In genomic region chr11:88251972-88252766, GRCm38 (mm10) we compare ENCODE assay signal across 8 mouse cellular contexts. TPM values are rescaled to one million over a fixed set of nuclear protein-coding genes. Genes with fewer than 3 reads are reported as not detected.
DNase-seq lines count a peak whose midpoint lies in the region; ATAC-seq and TF ChIP-seq lines count a peak whose summit lies in the region.

No protein-coding gene starts in this region.

- 11% methylated on average over 22 of the region's 22 CpGs for WGBS in embryonic facial prominence, embryonic 15.5 days
- WGBS in heart, embryonic 10.5 days, result 13% methylated on average over 22 of the region's 22 CpGs
- 16% methylated on average over 22 of the region's 22 CpGs for WGBS in kidney, embryonic 14.5 days
- 14% methylated on average over 22 of the region's 22 CpGs for WGBS in limb, embryonic 14.5 days
- 14% methylated on average over 22 of the region's 22 CpGs for WGBS in midbrain, postnatal 0 days
- 24% methylated on average over 22 of the region's 22 CpGs for whole genome bisulfite sequencing in spleen, adult 2 months

- 0 out of 2 replicates have a peak overlapping the region, but pooled peaks have one; percentile 4 for H3K4me3 ChIP-seq in embryonic facial prominence, embryonic 15.5 days (replicated peaks)
- peak overlapping the region; percentile 44 for H3K4me3 ChIP-seq in heart, embryonic 10.5 days
- H3K4me3 ChIP-seq in kidney, embryonic 14.5 days (ENCODE audit: low read length), result 0 out of 2 replicates have a peak overlapping the region, but pooled peaks have one; percentile 12
- peak overlapping the region; percentile 14; the same call in 1 of the 2 replicates for H3K4me3 ChIP-seq in limb, embryonic 14.5 days (replicated peaks; ENCODE audit: low read length)
- H3K4me3 ChIP-seq in midbrain, postnatal 0 days (ENCODE audit: low read depth, low read length), result no peak overlapping the region
- H3K4me3 ChIP-seq in spleen, adult 2 months (ENCODE audit: extremely low read depth, insufficient read depth, insufficient read length), result no peak overlapping the region

- no peak overlapping the region for H3K9ac ChIP-seq in embryonic facial prominence, embryonic 15.5 days
- H3K9ac ChIP-seq in kidney, embryonic 14.5 days (ENCODE audit: low read depth, low read length), result no peak overlapping the region
- no peak overlapping the region for H3K9ac ChIP-seq in limb, embryonic 14.5 days (ENCODE audit: low read depth, low read length, severe bottlenecking)
- 0 out of 2 replicates have a peak overlapping the region, but pooled peaks have one; percentile 13 for H3K9ac ChIP-seq in midbrain, postnatal 0 days (replicated peaks; ENCODE audit: low read length, poor library complexity, severe bottlenecking)

- H3K27ac ChIP-seq in embryonic facial prominence, embryonic 15.5 days (replicated peaks), result no peak overlapping the region
- peak overlapping the region; percentile 71; the same call in 1 of the 2 replicates for H3K27ac ChIP-seq in heart, embryonic 10.5 days
- no peak overlapping the region for H3K27ac ChIP-seq in kidney, embryonic 14.5 days (ENCODE audit: low read depth, low read length)
- H3K27ac ChIP-seq in limb, embryonic 14.5 days (replicated peaks; ENCODE audit: low read depth, low read length), result no peak overlapping the region
- no peak overlapping the region for H3K27ac ChIP-seq in midbrain, postnatal 0 days (ENCODE audit: low read depth, low read length)
- H3K27ac ChIP-seq in spleen, adult 2 months (ENCODE audit: insufficient read depth, low read length), result no peak overlapping the region

- TF ChIP-seq CTCF in midbrain, postnatal 0 days (IDR thresholded peaks at IDR 0.05), result peak; percentile 98
- TF ChIP-seq CTCF in spleen, adult 2 months (IDR thresholded peaks at IDR 0.05; ENCODE audit: extremely low read depth, insufficient read depth, insufficient read length, insufficient replicate concordance), result peak; percentile 99

- no peaks in the 10 kb centered on the region for H3K9me3 ChIP-seq in embryonic facial prominence, embryonic 15.5 days (replicated peaks)
- H3K9me3 ChIP-seq in heart, embryonic 10.5 days, result no peaks in the 10 kb centered on the region
- H3K9me3 ChIP-seq in kidney, embryonic 14.5 days (ENCODE audit: control insufficient read depth, low read length), result no peaks in the 10 kb centered on the region
- H3K9me3 ChIP-seq in limb, embryonic 14.5 days (ENCODE audit: control insufficient read depth, low read length), result no peaks in the 10 kb centered on the region
- no peaks in the 10 kb centered on the region for H3K9me3 ChIP-seq in midbrain, postnatal 0 days (ENCODE audit: low read length)

- H3K36me3 ChIP-seq in embryonic facial prominence, embryonic 15.5 days, result no peaks in the 10 kb centered on the region
- no peaks in the 10 kb centered on the region for H3K36me3 ChIP-seq in heart, embryonic 10.5 days
- H3K36me3 ChIP-seq in kidney, embryonic 14.5 days (ENCODE audit: control insufficient read depth, insufficient read depth, low read length), result no peaks in the 10 kb centered on the region
- no peaks in the 10 kb centered on the region for H3K36me3 ChIP-seq in limb, embryonic 14.5 days (ENCODE audit: control insufficient read depth, insufficient read depth, low read length)
- H3K36me3 ChIP-seq in midbrain, postnatal 0 days (ENCODE audit: insufficient read depth, low read length), result no peaks in the 10 kb centered on the region
- no peaks in the 10 kb centered on the region for H3K36me3 ChIP-seq in spleen, adult 2 months (ENCODE audit: control insufficient read depth, insufficient read depth, low read length)

- H3K4me1 ChIP-seq in embryonic facial prominence, embryonic 15.5 days, result peaks cover 21% of the 10 kb centered on the region
- peaks cover 59% of the 10 kb centered on the region for H3K4me1 ChIP-seq in heart, embryonic 10.5 days
- peaks cover 17% of the 10 kb centered on the region for H3K4me1 ChIP-seq in kidney, embryonic 14.5 days (ENCODE audit: control insufficient read depth, insufficient read depth, low read length)
- 0 out of 2 replicates have a peak, but pooled peaks cover 5% of the 10 kb centered on the region for H3K4me1 ChIP-seq in limb, embryonic 14.5 days (ENCODE audit: control insufficient read depth, insufficient read depth, low read length)
- H3K4me1 ChIP-seq in midbrain, postnatal 0 days (ENCODE audit: insufficient read depth, low read length), result no peaks in the 10 kb centered on the region
- H3K4me1 ChIP-seq in spleen, adult 2 months (ENCODE audit: control insufficient read depth, insufficient read depth, insufficient read length), result no peaks in the 10 kb centered on the region

- no peaks in the 10 kb centered on the region for H3K27me3 ChIP-seq in embryonic facial prominence, embryonic 15.5 days
- H3K27me3 ChIP-seq in heart, embryonic 10.5 days (ENCODE audit: insufficient read depth, poor library complexity, severe bottlenecking), result no peaks in the 10 kb centered on the region
- 0 out of 2 replicates have a peak, but pooled peaks cover 2% of the 10 kb centered on the region for H3K27me3 ChIP-seq in kidney, embryonic 14.5 days (ENCODE audit: control insufficient read depth, insufficient read depth, low read length)
- H3K27me3 ChIP-seq in limb, embryonic 14.5 days (ENCODE audit: control insufficient read depth, insufficient read depth, low read length), result no peaks in the 10 kb centered on the region
- H3K27me3 ChIP-seq in midbrain, postnatal 0 days (ENCODE audit: insufficient read depth, low read length), result no peaks in the 10 kb centered on the region
- H3K27me3 ChIP-seq in spleen, adult 2 months (ENCODE audit: control insufficient read depth, insufficient read depth, low read length), result no peaks in the 10 kb centered on the region

- ATAC-seq in embryonic facial prominence, embryonic 15.5 days (ENCODE audit: insufficient number of reproducible peaks, low FRiP score, low TSS enrichment, low read depth), result peak; percentile 84
- ATAC-seq in kidney, embryonic 14.5 days (ENCODE audit: low FRiP score, low TSS enrichment), result peak; percentile 87
- ATAC-seq in limb, embryonic 14.5 days (ENCODE audit: low FRiP score, low read depth), result peak; percentile 82
- ATAC-seq in midbrain, postnatal 0 days (ENCODE audit: low FRiP score), result peak; percentile 84

- DNase-seq in 3T3-L1 (ENCODE audit: low read depth, low spot score), result peak; percentile 78
- peak; percentile 76 to 87 for DNase-seq in adrenal gland, postnatal 4 days (ENCODE audit: low spot score in 2 of 2)
- DNase-seq in heart, embryonic 10.5 days (ENCODE audit: low spot score), result peak; percentile 93
- DNase-seq in limb, embryonic 14.5 days (ENCODE audit: low spot score), result peak; percentile 81
- DNase-seq in midbrain, postnatal 0 days (ENCODE audit: low spot score), result peak; percentile 89
- DNase-seq in spleen, adult 2 months (ENCODE audit: low read depth in 1 of 2, low spot score in 2 of 2), result peak; percentile 27 to 76

- peak overlapping the region; percentile 40 for H3K4me2 ChIP-seq in embryonic facial prominence, embryonic 15.5 days (replicated peaks)
- H3K4me2 ChIP-seq in kidney, embryonic 14.5 days (replicated peaks; ENCODE audit: low read depth, low read length), result peak overlapping the region; percentile 44
- H3K4me2 ChIP-seq in limb, embryonic 14.5 days (replicated peaks; ENCODE audit: low read depth, low read length, severe bottlenecking), result peak overlapping the region; percentile 37; the same call in 1 of the 2 replicates
- peak overlapping the region; percentile 28 for H3K4me2 ChIP-seq in midbrain, postnatal 0 days (ENCODE audit: low read depth, low read length, poor library complexity, severe bottlenecking)

- TF ChIP-seq POLR2A in limb, embryonic 14.5 days (IDR thresholded peaks at IDR 0.05; ENCODE audit: borderline replicate concordance, extremely low read depth, insufficient read depth, insufficient read length), result no peak
- no peak for TF ChIP-seq POLR2A in spleen, adult 2 months (IDR thresholded peaks at IDR 0.05; ENCODE audit: low read depth, low read length)

RNA-seq across cellular contexts. Expression of gene Ccdc182, which starts 41.7 kb away (rescaled TPM):
- not detected for total RNA-seq in adrenal gland, postnatal 4 days (2021)
- not detected in 2 replicates for polyA plus RNA-seq in embryonic facial prominence, embryonic 15.5 days (2015; fragmentation: Nextera tagmentation; extraction: Ambion mirVana)
- 0.18 TPM in 1 of 2 replicates, not detected in the other for polyA plus RNA-seq in heart, embryonic 10.5 days (2016; fragmentation: Nextera tagmentation; extraction: Ambion mirVana)
- 3.0 and 3.1 TPM in 2 replicates for polyA plus RNA-seq in kidney, embryonic 14.5 days (2014; fragmentation: Nextera tagmentation; extraction: Ambion mirVana)
- 0.08 and 0.10 TPM in 2 replicates for polyA plus RNA-seq in limb, embryonic 14.5 days (2012; rRNA removed)
- polyA plus RNA-seq in limb, embryonic 14.5 days (2014; fragmentation: Nextera tagmentation; extraction: Ambion mirVana), result not detected in 2 replicates
- not detected in 2 replicates for total RNA-seq in midbrain, postnatal 0 days (2014; rRNA removed)
- 0.12 TPM in 1 of 2 replicates, not detected in the other for polyA plus RNA-seq in midbrain, postnatal 0 days (2015; fragmentation: Nextera tagmentation; extraction: Ambion mirVana)
- not detected in 2 replicates for polyA plus RNA-seq in spleen, adult 2 months (2012; rRNA removed)

RNA-seq across cellular contexts. Expression of gene Mrps23, which starts 48.0 kb away (rescaled TPM):
- 100 to 1,000 TPM; 143 to 160 TPM for total RNA-seq in adrenal gland, postnatal 4 days (2021)
- polyA plus RNA-seq in embryonic facial prominence, embryonic 15.5 days (2015; fragmentation: Nextera tagmentation; extraction: Ambion mirVana), result 58.4 and 61.6 TPM in 2 replicates
- 74.6 and 82.3 TPM in 2 replicates for polyA plus RNA-seq in heart, embryonic 10.5 days (2016; fragmentation: Nextera tagmentation; extraction: Ambion mirVana)
- polyA plus RNA-seq in kidney, embryonic 14.5 days (2014; fragmentation: Nextera tagmentation; extraction: Ambion mirVana), result 62.3 and 63.6 TPM in 2 replicates
- polyA plus RNA-seq in limb, embryonic 14.5 days (2012; rRNA removed), result 46.9 and 63.5 TPM in 2 replicates
- 60.2 and 64.7 TPM in 2 replicates for polyA plus RNA-seq in limb, embryonic 14.5 days (2014; fragmentation: Nextera tagmentation; extraction: Ambion mirVana)
- 29.4 and 35.5 TPM in 2 replicates for total RNA-seq in midbrain, postnatal 0 days (2014; rRNA removed)
- polyA plus RNA-seq in midbrain, postnatal 0 days (2015; fragmentation: Nextera tagmentation; extraction: Ambion mirVana), result 63.0 and 63.2 TPM in 2 replicates
- 23.1 and 30.0 TPM in 2 replicates for polyA plus RNA-seq in spleen, adult 2 months (2012; rRNA removed)

Comparison
In these comparisons a context has a peak if more than half of its experiments do, and no peak if none do; other contexts are left out.
1. H3K4me3 ChIP-seq: peak in embryonic facial prominence, embryonic 15.5 days (single experiment), heart, embryonic 10.5 days (single experiment), kidney, embryonic 14.5 days (single experiment) and limb, embryonic 14.5 days (single experiment); none in midbrain, postnatal 0 days (single experiment) and spleen, adult 2 months (single experiment).
2. Peak in every context shown above with its lines, with median percentiles within 50 percentile points of each other: DNase-seq, ATAC-seq and H3K4me2 ChIP-seq.